Mouse (Mus musculus) lung, postnatal 10 days (tissue): ENCODE data around the gene Vwce.

Source experiments
- DNase-seq: peaks from one replicate; pipeline ENCODE4 v3.0.0; 2021

Vwce gene

GRCm38 (mm10) chr19:10634106-10634871, at the start of gene Vwce:
Gene Vwce (plus strand): TSS chr19:10634213.
- DNase-seq: peak; percentile 54

- DNase-seq: no peak
Observed at GRCm38 (mm10) chr19:10585112-10585511, 48.9 kb upstream of the Vwce start.

- DNase-seq: no peak
Observed at GRCm38 (mm10) chr19:10587231-10587630, 46.8 kb upstream of the Vwce start.

GRCm38 (mm10) chr19:10589127-10589857, 44.7 kb upstream of the Vwce start:
- DNase-seq: no peak

GRCm38 (mm10) chr19:10590301-10590700, 43.7 kb upstream of the Vwce start:
- no peak for DNase-seq

- DNase-seq: no peak
Observed at GRCm38 (mm10) chr19:10591659-10592377, 42.2 kb upstream of the Vwce start.

- DNase-seq: no peak
Observed at GRCm38 (mm10) chr19:10598188-10598587, 35.8 kb upstream of the Vwce start.

GRCm38 (mm10) chr19:10599648-10600047, 34.4 kb upstream of the Vwce start:
- no peak for DNase-seq

- no peak for DNase-seq
Observed at GRCm38 (mm10) chr19:10602247-10602769, 31.7 kb upstream of the Vwce start.

GRCm38 (mm10) chr19:10602787-10603186, 31.2 kb upstream of the Vwce start:
- peak; percentile 95 for DNase-seq

- DNase-seq: no peak
Observed at GRCm38 (mm10) chr19:10603660-10604523, 30.1 kb upstream of the Vwce start.

- no peak for DNase-seq
Observed at GRCm38 (mm10) chr19:10604534-10604933, 29.5 kb upstream of the Vwce start.

GRCm38 (mm10) chr19:10605293-10605900, 28.6 kb upstream of the Vwce start, which contains the start of the genes Ddb1 and Tkfc:
Gene Ddb1 (plus strand): TSS chr19:10605327.
Gene Tkfc (minus strand): TSS chr19:10605654.
- peak; percentile 99 for DNase-seq

GRCm38 (mm10) chr19:10605901-10606622, 28.0 kb upstream of the Vwce start:
- peak; percentile 31 for DNase-seq

- peak; percentile 28 for DNase-seq
Observed at GRCm38 (mm10) chr19:10608573-10609240, 25.3 kb upstream of the Vwce start.

- DNase-seq: peak; percentile 65
Observed at GRCm38 (mm10) chr19:10634872-10635318, 882 bp downstream of the Vwce start.

- DNase-seq: no peak
Observed at GRCm38 (mm10) chr19:10637840-10638239, 3.8 kb downstream of the Vwce start.

GRCm38 (mm10) chr19:10640080-10640479, 6.1 kb downstream of the Vwce start:
- DNase-seq: no peak

GRCm38 (mm10) chr19:10640589-10641378, 6.8 kb downstream of the Vwce start:
- DNase-seq: no peak
